Mouse (Mus musculus): ENCODE measurements around the gene Nfia. TPM values are rescaled to one million over a fixed set of nuclear protein-coding genes. Genes with fewer than 3 reads are reported as not detected.

Nfia gene
- total RNA-seq, 2 experiments from 2014 or later = 3.6 to 17.8 TPM

DNA sequence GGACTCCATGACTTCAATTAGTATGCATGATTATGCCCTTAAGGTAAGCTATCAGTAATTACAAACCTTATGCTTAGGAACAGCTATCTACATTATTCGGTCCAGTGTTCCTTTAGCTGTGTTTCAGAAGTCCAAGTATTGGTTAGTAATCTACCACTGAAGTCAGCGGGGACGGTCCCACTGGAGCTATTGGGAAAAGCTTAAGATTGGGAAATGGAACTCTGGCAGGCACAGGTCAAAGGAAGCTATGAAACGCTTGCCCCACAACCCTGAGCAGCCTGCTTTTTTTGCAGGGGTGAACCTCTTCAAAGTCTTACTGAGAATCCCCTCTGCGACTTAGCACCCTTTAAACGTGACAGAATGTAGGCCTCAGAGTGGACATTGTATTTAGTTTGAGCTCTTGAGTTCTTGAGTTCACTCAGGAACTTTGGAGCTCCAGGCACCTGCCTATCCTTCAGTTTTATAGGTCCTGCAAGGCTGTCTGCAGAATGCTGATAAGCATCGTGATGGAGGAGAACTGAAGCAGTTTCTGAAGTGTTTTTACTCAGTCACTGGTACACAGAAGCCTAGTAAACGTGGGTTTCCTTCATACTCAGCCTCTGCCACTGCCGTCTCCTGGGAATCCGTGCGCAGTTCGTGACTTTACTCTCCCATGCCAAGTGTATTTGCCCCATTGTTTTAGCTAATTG is 127.9 kb downstream of the Nfia start:
- no peak for ATAC-seq (ENCODE audit: poor library complexity, severe bottlenecking)

DNA sequence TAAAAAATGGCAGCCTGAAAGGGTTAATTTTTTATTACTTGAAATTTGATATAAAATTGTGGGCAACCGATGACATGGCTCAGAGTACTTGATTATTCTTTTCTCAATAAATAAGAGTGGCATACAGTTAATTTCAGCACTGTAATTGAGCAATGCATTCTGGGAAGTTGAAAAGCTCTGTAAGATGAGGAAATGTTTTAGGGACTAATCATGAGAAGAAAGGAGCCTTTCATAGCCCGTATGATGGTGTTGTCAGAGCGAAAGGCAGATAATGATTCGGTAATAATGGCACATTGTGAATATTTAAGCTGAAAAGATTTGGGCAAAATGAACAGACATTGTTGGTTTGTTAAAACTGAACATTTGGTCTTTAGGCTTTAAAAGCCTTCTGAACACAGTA is 133.3 kb downstream of the Nfia start:
- ATAC-seq (ENCODE audit: poor library complexity, severe bottlenecking) = no peak

DNA sequence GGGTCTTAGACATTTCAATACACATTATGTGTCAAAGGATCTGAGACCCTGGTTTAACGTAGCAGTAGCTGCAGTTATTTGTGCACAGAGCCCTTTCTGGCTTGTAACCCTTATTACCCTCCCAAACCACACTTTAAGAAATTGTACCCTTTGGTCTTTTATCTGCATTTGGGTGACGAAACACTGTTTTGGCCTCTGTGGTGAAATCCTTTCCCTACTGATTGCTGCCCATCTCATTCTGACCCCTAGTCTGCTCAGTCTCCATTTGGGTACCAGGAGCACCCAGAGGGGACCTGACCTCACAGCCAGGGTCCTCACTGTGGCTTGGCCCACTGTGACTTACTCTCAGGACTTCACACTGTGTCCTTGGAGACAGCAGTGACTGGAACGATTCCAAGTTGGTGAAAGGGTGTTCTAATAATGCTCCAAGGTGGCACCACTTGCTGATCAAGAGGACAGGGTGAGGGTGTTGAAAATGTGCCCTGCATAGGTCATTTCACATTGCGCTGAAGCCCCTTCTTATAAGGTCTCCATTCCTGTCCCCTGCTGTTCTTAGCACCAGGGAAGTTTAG is 136.1 kb downstream of the Nfia start:
- no peak for ATAC-seq (ENCODE audit: poor library complexity, severe bottlenecking)

DNA sequence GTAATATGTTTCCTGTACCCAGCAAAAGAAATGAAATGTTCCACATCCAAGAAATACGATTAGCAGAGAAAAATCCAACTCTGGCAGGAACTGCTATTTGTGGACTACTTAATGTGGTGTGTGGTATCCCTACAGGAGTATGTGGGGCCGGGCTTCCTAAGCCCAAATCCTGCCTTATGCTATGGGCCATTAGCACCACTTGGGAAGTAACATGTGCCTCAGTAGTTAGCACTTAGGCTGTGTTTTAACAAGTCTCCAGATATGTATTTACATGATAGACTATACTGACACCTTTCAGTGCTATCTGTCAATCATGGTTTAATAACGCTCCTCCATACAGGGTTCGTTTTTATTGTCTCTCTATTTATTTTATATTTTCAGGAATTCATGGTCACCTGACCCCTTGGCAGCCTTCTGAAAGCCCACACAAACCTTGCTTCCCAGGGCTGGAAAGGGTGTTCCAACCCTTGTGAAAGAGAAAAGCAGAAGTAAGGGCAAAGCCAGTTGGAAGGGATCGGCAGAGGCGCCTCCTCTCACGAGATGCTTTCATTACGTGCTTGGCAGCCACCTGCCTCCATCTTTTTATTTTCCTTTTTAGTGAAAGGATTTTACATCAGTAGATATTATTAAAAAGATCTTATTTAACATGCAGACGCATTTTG is 137.7 kb downstream of the Nfia start:
- peak; percentile 86 for ATAC-seq (ENCODE audit: poor library complexity, severe bottlenecking)

DNA sequence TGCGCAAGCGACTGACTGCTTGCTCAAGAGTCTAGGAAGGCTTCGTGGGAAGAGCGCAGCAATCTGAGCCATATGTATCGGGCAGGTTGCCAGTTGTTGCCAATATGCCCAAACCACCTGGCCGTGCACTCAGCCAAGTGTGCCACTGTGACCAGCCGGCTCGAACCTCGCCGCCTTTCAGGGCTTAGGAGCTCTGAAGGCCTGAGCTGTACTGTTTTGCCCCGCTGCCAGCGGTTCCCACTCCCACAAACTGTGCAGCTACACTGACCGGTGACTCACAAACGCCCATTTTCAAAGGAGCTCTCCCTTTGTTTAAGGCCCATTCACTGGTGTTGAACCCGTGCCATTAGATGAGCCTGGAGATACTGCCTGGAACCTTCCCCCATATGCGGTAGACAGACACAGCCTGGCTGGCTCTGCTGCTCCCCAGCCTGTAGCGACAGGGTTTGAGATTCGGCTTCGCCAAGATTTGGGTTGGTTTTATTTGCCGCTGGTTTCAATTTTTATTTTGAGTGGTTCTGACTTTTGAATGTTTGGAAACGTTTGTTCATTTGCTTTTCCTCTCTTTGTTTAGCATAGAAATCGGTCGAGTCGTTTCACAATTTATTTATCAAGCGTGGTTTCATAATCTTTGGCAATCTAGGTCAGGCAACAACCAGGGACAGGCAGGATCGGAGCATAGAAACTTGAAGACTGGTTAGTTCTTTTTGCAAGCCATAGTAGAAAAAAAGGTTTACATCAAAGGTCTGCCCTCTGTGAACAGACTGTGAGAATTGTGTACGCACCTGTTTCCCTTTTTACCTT is 138.4 kb downstream of the Nfia start:
- ATAC-seq (ENCODE audit: poor library complexity, severe bottlenecking) = peak; percentile 30

DNA sequence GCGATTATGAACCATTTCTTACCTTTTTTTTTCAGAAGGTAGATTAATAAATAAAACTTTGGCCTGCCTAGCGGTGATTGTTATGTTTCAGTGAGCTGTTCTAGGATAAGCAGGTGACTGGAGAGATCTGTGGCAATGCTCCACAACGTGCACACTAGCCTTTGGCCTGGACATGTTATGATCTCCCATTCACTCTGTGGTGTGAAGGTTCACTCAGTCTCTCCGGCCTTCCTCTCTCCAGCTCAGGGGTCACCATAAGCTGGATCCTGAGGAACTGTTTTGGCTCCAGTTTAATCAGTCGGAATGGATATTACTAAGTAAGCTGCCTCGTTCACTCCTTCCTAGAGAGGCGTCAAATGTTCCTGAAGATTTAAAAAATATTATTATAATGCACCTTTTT is 139.2 kb downstream of the Nfia start:
- no peak for ATAC-seq (ENCODE audit: poor library complexity, severe bottlenecking)

DNA sequence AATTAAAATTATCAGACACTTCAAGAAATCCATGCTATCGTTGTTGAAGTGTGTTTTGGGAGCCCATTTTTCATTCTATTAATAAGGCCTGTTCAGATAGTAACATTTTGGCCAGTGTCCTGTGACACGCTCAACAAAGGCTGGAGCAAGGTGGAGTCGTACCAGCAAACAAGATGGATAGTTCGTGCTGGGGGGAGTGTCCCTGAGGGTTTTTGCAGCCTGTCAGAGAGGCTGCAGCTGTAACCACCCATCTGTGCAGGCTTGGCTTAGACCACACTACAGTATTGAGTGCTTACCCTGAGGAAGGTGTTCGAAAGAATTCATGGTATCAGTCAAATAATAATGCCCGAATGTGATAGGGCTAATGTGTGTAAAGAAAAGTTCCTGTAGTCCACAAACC is 139.6 kb downstream of the Nfia start:
- no peak for ATAC-seq (ENCODE audit: poor library complexity, severe bottlenecking)

DNA sequence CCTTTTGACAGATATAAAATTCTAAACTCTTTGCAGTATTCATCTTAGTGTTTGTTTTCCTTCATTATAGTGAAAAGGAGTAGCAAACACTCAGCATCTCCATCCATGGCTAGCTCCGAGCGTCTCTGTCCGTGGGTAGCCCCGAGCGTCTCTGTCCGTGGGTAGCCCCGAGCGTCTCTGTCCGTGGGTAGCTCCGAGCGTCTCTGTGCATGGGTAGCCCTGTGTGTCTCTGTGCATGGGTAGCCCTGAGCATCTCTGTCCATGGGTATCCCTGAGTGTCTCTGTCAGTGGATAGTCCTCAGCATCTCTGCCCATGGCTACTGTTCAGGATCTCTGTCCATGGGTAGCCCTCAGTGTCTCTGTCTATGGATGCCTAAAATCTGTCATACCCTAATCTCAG is 140.0 kb downstream of the Nfia start:
- no peak for ATAC-seq (ENCODE audit: poor library complexity, severe bottlenecking)

DNA sequence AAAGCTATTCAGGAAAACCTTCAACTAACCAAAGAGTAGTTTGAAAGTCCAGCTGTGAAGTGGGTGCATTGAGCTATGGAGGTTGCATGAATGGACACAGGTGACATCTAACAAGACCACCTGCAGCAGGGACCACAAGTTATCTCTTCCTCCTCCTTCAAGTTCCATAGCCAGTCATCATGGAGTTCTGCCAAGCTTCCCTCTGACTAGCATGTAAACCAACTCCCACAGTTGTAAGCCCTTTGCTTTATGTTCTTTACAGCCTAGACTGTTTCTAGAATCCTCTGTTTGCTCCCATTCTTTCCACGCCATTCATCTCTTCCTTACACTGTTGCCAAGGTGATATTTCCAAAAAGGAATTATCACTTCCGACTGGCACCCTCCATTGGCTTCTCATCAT is 141.8 kb downstream of the Nfia start:
- ATAC-seq (ENCODE audit: poor library complexity, severe bottlenecking) = no peak

DNA sequence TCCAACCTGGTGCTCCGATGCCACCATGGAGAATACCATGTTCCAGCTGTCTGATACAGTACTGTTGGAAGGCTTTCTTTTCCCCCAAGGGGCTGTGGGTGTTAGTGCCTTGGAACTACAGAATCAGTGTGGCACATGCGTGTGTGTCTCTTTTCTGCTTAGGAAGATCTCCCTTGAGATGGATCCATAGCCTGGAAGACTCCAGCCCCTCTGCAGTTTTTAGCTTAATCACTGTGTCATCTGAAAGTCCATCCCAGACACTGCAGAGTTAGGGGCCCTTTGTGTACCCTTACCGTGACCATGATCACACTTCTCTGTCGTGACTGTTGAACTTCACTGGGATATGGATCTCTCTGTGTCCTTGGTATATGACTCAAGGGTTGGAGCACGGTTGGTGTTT is 142.2 kb downstream of the Nfia start:
- no peak for ATAC-seq (ENCODE audit: poor library complexity, severe bottlenecking)

DNA sequence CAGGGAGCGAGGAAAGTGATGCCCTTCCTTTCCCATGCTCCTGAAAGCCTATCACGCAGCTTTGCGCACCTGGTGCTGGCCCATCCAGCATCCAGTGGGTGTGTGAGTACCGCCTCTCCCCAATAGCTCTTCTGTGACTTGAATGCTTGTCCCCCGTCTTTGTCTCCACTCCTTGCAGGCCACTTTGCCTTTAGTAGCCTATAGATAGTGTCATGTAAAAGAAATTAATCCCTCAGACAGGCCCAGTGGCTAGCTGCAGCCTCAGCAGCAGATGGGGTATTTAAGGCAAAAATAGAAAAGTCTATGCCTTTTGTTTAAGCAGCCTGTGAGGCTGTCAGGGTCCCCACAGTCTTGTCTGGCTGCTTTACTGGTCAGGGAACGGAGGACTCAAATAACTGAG is 145.0 kb downstream of the Nfia start:
- ATAC-seq (ENCODE audit: poor library complexity, severe bottlenecking) = no peak

DNA sequence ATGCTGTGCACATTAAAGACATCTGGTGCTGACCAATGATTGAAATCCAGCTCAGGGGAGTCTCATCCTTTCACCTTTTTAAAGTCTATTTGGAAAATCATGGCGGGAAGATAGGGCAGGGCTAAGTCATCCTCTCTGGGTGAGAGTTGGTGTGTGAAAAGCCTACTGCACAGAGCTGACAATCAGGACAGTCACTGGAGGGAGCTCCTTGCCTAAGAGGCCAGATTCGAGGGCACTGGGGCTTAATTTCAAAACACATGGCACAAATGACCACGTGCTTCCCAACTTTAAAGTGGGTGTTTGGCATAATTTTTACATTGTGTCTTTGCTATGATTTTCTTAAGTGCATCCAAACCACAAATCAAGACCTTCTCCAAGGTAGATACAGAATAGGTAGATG is 146.1 kb downstream of the Nfia start:
- no peak for ATAC-seq (ENCODE audit: poor library complexity, severe bottlenecking)

DNA sequence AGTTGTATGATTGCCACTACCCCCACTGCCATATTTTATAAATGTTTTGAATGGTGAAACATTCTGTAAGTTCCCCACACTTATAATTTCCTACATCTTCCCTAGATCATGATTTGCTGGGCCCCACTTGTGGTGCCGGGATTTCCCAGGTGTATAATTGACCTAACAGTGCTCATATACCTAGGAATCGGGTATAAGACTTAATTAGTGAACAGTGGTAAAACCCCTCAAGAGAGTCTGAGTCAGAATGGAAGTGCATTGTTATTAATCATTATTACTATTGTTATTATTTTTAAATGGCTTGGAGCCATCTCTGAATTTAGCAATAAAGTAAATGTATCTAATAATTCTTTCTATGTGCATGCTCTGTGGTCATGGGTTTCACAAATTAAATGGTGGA is 147.2 kb downstream of the Nfia start:
- ATAC-seq (ENCODE audit: poor library complexity, severe bottlenecking) = no peak

DNA sequence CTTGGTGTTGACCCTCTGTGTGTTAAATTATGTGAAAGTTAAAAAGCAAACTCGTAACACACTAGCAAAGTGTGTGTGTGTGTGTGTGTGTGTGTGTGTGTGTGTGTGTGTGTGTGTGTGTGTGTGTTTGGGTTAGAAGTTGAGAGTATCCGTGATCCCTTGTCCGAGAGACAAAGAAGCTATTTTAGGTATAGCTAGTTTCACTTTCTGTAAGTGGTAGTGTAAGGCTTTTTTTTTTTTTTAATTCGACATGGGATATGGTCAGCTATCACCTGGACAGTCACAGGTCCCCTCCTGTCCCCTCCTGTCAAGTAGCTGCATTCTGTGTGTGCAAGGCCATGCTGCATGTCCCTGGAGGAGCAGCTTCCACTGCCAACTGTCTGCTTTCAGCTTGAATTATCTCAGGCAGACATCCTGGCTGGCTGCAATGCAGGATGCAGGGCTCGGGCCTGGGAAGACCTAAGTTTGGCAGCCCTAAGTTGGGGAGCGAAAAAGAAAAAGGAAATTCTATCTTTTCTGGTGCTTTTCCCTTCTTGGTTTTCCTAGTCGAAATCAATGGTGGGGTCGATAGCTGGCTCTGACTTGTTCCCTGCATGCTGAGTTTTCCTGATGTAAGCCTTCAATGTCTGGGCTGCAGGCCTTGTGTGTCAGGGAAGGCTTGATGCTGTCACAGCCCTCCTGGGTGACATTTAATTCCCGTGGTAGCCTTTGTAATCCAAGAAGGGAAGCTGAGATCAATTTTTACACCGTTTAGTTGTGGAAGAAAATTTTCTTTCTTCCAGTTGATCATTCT is 147.9 kb downstream of the Nfia start:
- ATAC-seq (ENCODE audit: poor library complexity, severe bottlenecking) = no peak

DNA sequence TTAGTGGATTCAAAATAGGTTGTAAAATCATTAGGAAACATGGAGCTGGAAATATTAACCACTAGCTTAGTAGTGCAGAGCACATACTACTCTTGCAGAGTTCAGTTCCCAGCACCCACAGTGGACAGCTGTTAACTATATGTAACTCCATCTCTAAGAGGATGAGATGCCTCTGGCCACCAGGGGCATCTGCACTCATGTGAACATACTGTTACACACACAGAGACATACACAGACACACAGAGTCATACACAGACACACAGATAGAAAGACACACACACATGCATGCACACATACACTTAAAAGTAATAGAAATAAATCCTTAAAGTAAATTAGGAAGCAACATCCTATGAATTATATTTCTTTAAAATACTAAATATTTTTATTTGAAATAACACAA is 149.1 kb downstream of the Nfia start:
- ATAC-seq (ENCODE audit: poor library complexity, severe bottlenecking) = no peak

DNA sequence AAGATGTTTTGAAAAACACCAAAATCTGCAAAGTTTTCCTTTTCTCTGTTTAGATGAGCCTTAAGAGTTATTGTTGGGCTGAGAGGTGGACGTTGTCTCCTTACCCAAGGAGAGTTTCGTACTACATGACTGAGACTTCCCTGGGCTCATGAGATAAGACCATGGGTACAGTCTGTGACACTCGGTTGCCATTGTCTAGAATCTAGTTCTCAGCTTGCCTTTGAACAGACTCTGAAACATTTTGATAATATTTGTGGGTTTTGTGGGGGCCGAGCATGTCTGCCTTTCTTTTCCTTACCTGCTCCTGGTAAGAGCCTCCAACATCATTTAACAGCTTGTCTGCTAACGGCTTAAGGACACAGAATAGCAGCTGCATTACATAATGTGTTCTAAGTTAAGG is 150.7 kb downstream of the Nfia start:
- no peak for ATAC-seq (ENCODE audit: poor library complexity, severe bottlenecking)

DNA sequence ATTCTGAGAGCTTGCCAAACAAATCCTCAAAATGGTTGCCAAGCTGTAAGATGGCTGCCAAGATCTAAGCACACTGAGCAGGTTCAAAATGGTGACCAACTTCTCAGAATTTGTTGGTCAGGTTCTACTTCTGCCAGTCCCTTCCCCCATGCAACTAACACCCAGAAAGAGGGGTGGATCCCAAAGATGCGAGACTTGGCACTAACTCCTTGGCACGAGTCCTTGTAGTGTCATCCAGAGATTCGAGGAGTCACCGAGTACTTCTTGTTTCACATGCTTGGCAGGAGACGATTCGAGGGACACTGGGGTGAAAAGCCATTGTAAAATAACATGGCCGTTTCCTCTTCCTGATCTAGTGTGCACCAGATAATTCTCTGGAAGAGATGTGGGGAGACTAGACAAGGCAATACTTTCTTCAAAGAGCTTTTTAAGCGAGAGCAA is 151.4 kb downstream of the Nfia start:
- no peak for ATAC-seq (ENCODE audit: poor library complexity, severe bottlenecking)

DNA sequence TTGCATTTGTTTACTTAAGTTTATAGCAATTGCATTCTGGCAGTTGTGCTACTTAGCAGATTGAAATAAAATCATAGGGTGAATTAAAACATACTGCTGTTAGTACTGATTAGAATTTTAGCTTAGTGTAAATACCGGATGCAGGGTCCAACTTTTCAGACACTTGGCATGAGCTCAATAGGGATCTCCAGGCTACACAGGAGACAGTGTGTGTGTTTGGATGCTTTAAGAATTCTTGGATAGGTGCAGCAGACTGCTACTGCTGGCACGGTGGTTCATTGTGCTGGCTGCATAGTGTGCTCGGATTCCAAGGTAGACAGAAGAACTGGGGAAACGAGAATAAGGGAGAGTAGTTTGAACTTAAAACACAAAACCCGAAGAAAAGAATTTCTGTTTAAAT is 151.9 kb downstream of the Nfia start:
- no peak for ATAC-seq (ENCODE audit: poor library complexity, severe bottlenecking)

DNA sequence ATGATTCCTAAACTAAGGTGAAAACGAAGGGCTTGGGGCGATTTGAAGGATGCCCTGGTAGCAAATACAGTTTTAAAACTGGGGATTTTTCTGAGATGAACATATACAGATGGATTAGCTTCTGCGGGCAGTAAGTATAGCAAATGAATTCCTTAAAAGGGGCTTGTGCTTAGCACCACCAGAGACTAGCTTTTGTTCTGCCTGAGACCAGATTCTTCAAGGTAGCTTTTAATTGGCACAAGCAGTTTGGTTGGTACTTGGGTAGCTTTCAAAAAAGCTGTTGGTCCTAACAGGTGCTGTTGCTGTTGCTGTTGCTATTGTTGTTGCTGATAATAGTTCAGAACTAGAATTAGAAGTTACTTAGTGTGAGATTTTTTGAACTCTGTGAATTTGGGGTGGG is 152.3 kb downstream of the Nfia start:
- ATAC-seq (ENCODE audit: poor library complexity, severe bottlenecking) = no peak

DNA sequence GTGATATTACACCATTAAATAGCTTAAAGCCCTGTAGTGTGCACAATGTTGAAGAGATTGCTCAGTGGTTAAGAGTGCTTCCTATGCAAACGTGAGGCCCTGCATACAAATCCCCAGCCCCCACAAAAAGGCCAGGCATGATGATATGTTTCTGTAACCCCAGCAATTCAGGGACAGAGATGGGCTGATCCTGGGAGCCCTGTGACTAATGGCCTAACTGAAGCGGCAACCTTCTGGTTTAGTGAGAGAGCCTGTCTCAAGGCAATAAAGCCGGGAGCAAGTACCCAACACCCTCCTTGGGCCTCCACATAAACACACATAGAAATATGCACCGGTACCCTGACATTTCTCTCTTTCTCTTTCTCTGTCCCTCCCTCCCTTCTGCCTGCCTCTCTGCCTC is 153.1 kb downstream of the Nfia start:
- no peak for ATAC-seq (ENCODE audit: poor library complexity, severe bottlenecking)
